Mouse (Mus musculus) cerebellum, adult 18-20 months (tissue): ENCODE results near the gene Prep.
"Not testable (repeated sequence)": the region's sequence is repeated elsewhere in the genome, so short reads cannot be mapped to it uniquely, and the experiment has no call there.

Source experiments
- DNase-seq, 2 experiments: peaks; one replicate each; pipeline ENCODE4 v3.0.0; 2021

Gene Prep

GRCm38 (mm10) chr10:45122476-45122875 lies 55.5 kb downstream of the Prep start:
- DNase-seq, result no peak

- DNase-seq, result no peak
Measured at GRCm38 (mm10) chr10:45123011-45123410, 56.0 kb downstream of the Prep start.

- no peak for DNase-seq
Measured at GRCm38 (mm10) chr10:45129105-45129504, 62.1 kb downstream of the Prep start.

- no peak for DNase-seq
Measured at GRCm38 (mm10) chr10:45130004-45130403, 63.0 kb downstream of the Prep start.

- DNase-seq, result peak; percentile 38 to 64
Measured at GRCm38 (mm10) chr10:45132371-45132770, 65.4 kb downstream of the Prep start.

GRCm38 (mm10) chr10:45136806-45137205 lies 69.8 kb downstream of the Prep start:
- no peak for DNase-seq

GRCm38 (mm10) chr10:45139910-45140309 lies 72.9 kb downstream of the Prep start:
- DNase-seq, result no peak

- no peak for DNase-seq
Measured at GRCm38 (mm10) chr10:45140474-45141212, 73.6 kb downstream of the Prep start.

- DNase-seq, result no peak
Measured at GRCm38 (mm10) chr10:45142359-45142758, 75.4 kb downstream of the Prep start.

- DNase-seq, result no peak
Measured at GRCm38 (mm10) chr10:45144038-45144817, 77.2 kb downstream of the Prep start.

GRCm38 (mm10) chr10:45146821-45147220 lies 79.8 kb downstream of the Prep start:
- DNase-seq, result no peak

GRCm38 (mm10) chr10:45151137-45151536 lies 84.1 kb downstream of the Prep start:
- no peak for DNase-seq

GRCm38 (mm10) chr10:45151771-45152692 lies 85.0 kb downstream of the Prep start:
- no peak for DNase-seq

GRCm38 (mm10) chr10:45154557-45155060 lies 87.6 kb downstream of the Prep start:
- no peak for DNase-seq

GRCm38 (mm10) chr10:45165851-45166250 lies 98.8 kb downstream of the Prep start:
- no peak for DNase-seq

GRCm38 (mm10) chr10:45173927-45174326 lies 106.9 kb downstream of the Prep start:
- DNase-seq, result no peak

GRCm38 (mm10) chr10:45174345-45174744 lies 107.3 kb downstream of the Prep start:
- no peak for DNase-seq

- DNase-seq, result not testable (repeated sequence)
Measured at GRCm38 (mm10) chr10:45177798-45178197, 110.8 kb downstream of the Prep start, which contains the start of gene Popdc3. Gene Popdc3, plus strand, starts transcription at chr10:45178098.

GRCm38 (mm10) chr10:45180677-45181326 lies 113.8 kb downstream of the Prep start:
- no peak for DNase-seq

GRCm38 (mm10) chr10:45181344-45181743 lies 114.3 kb downstream of the Prep start:
- no peak for DNase-seq

- DNase-seq, result no peak
Measured at GRCm38 (mm10) chr10:45185457-45185856, 118.5 kb downstream of the Prep start.
